Mouse (Mus musculus) ES-E14 (cell line): ENCODE results near the gene Gbp7. TPM values are rescaled to one million over a fixed set of nuclear protein-coding genes. Genes with fewer than 3 reads are reported as not detected.

Source experiments
- DNase-seq: peaks from one replicate; pipeline ENCODE4 v3.0.0-alpha.2; 2013; ENCODE audit warnings: low read depth, low spot score
- H3K27ac ChIP-seq: 2 replicates; pipeline ENCODE4 v1.5.1; 2012; ENCODE audit warnings: low read depth, mild to moderate bottlenecking, low read length, moderate library complexity, mixed read lengths; ENCODE audit not compliant: poor library complexity, insufficient read depth, severe bottlenecking
- H3K36me3 ChIP-seq: 2 replicates; pipeline ENCODE4 v1.6.1; 2012; ENCODE audit warnings: mild to moderate bottlenecking, low read length, moderate library complexity, mixed read lengths; ENCODE audit not compliant: control insufficient read depth, poor library complexity, insufficient read depth, severe bottlenecking
- H3K4me1 ChIP-seq, 2 experiments: fragments of 150-350 bp in 1 of 2; sonication (generic) in 1 of 2; 2 replicates each; pipeline ENCODE4 v1.6.1; 2012; ENCODE audit warnings: low read length in 2 of 2, mild to moderate bottlenecking in 1 of 2, mixed read lengths in 1 of 2; ENCODE audit not compliant: control insufficient read depth in 2 of 2, insufficient read depth in 2 of 2, poor library complexity in 1 of 2
- H3K4me3 ChIP-seq, 2 experiments: fragments of 150-350 bp in 1 of 2; sonication (generic) in 1 of 2; 2 replicates each; pipeline ENCODE4 v1.5.1; 2012; ENCODE audit warnings: low read length in 2 of 2, low read depth in 1 of 2, mild to moderate bottlenecking in 1 of 2, mixed read lengths in 1 of 2; ENCODE audit not compliant: insufficient read depth in 1 of 2, poor library complexity in 1 of 2, severe bottlenecking in 1 of 2
- H3K9ac ChIP-seq: 2 replicates; pipeline ENCODE4 v1.6.1; 2012; ENCODE audit warnings: low read depth, mild to moderate bottlenecking, low read length, mixed read lengths; ENCODE audit not compliant: poor library complexity, insufficient read depth, severe bottlenecking
- H3K9me3 ChIP-seq: fragments of 150-350 bp; sonication (generic); 2 replicates; pipeline ENCODE4 v1.6.1; 2012; ENCODE audit warnings: low read depth, mild to moderate bottlenecking, low read length; ENCODE audit not compliant: control insufficient read depth, insufficient read depth
- CHD2 ChIP-seq: IDR thresholded peaks from 2 replicates; pipeline ENCODE4 v1.6.1; 2014; ENCODE audit warnings: mild to moderate bottlenecking, low read depth, low read length, inconsistent platforms
- HCFC1 ChIP-seq: IDR thresholded peaks from 2 replicates; pipeline ENCODE4 v1.6.1; 2012; ENCODE audit warnings: low read length, inconsistent platforms, borderline replicate concordance; ENCODE audit not compliant: insufficient read depth
- MAFK ChIP-seq: IDR thresholded peaks from 2 replicates; pipeline ENCODE4 v1.6.1; 2014; ENCODE audit warnings: mild to moderate bottlenecking, low read depth, low read length, inconsistent platforms; ENCODE audit not compliant: insufficient read depth
- ZC3H11A ChIP-seq: IDR thresholded peaks from 2 replicates; pipeline ENCODE4 v1.6.1; 2012; ENCODE audit warnings: low read depth, mild to moderate bottlenecking, inconsistent platforms, low read length, borderline replicate concordance
- ZNF384 ChIP-seq: IDR thresholded peaks from 2 replicates; pipeline ENCODE4 v1.6.1; 2012; ENCODE audit warnings: low read depth, low read length, inconsistent platforms
- in situ Hi-C, 2 experiments: fragments of 600-800 bp; cut with MboI; formaldehyde crosslinking; loops; one replicate each; pipeline ENCODE4 v1.15.1; 2025; ENCODE audit warnings: low sequenced_read_pairs in 2 of 2, inconsistent platforms in 1 of 2; ENCODE audit not compliant: unreplicated experiment in 2 of 2
- total RNA-seq: library from RNA; depleted of rRNA; stranded (reverse); fragments of 300-350 nt; gene quantifications from 2 replicates; pipeline ENCODE4 v1.2.3, GENCODE M21; 2012; rRNA removed

Gbp7 gene
- 0.79 and 0.94 TPM in 2 replicates for total RNA-seq

DNA sequence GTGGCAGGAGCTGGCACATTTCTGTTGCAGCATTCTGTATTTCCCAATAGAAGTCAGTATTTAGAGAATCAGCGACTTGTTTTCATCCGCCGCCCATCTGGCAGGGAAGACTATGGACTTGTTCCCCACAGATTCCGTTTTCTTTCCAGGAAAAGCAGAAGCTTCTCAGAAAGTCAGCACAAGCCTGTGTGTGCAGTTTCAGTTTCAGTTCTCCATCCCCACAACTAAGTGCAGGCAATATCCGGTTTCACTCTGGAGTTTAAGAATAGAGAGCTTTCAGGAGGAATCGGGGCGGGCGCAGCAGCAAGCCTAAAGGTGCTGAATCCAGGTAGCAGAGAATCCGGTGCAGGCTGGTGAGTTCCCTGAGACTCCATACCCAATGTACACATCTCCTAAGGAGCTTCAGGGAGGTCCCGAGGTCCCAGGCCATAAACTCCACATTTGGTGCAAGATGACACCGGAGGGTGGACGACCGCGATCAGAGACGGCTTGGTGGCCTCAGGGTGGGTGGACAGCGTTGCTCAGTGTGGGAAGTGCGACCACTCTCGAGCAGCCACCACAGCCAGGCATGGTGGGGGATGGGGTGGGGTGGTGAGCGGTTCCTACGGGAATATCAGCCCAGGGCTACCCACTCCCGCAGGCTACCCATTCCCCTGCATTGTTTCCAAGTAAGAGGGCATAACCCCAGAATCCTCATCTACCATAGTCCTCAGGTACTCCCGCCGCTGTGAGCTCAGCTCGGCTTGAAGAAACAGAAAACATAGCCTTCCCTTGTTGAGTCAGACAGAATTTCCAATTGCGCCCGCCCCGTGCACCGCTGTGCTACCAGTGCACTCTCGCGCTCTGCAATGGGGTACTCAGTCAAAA, at the start of gene Gbp7:
TSS of gene Gbp7 (plus strand) at position 256 of the 867 bp plus-strand sequence.
- Histone ChIP-seq H3K36me3 (no peaks in the 10 kb centered on the region), H3K4me1 (no peaks in the 10 kb centered on the region), H3K9ac (peak within 1 kb of the TSS; percentile 38; the same call in 1 of the 2 replicates), H3K9me3 (no peaks in the 10 kb centered on the region), H3K4me3 (peak within 1 kb of the TSS; percentile 54 to 63), H3K27ac (no peak within 1 kb of the TSS)
- no peak for TF ChIP-seq ZNF384
- no peak for TF ChIP-seq CHD2
- no peak for TF ChIP-seq ZC3H11A
- TF ChIP-seq MAFK, result no peak
- no peak for TF ChIP-seq HCFC1
- in situ Hi-C loops, result no loop called here
- peak; percentile 37 for DNase-seq

DNA sequence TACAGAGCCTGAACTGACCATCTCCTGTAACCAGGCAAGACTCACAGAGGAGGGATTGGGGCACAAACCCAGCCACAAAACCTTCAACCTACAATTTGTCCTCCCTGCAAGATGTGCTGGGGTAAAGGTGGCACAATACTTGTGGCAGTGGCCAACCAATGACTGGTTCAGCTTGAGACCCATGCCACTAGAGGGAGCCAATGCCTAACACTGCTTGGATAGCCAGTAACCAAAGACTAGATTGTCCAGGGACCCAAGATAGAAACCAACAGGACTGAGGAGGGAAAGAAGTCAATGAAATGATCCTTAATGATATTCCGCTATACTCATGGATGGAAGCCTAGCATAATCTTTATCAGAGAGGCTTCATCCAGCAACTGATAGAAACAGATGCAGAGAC, 39.7 kb upstream of the Gbp7 start:
- no peak overlapping the region for H3K9ac ChIP-seq
- H3K4me1 ChIP-seq, result peaks cover 0 to 4% of the 10 kb centered on the region in 2 experiments; a peak in 1 of 4 replicates
- in situ Hi-C loops, result loop anchor here (10.0 to 25.0 kb wide), 3 partner anchors 214 to 254 kb away; partner anchors contain the start of gene Kyat3 (in 2 of the 2)
- no peak overlapping the region for H3K4me3 ChIP-seq
- no peaks in the 10 kb centered on the region for H3K9me3 ChIP-seq
- no peak overlapping the region for H3K27ac ChIP-seq
- peak; percentile 60 for DNase-seq
- H3K36me3 ChIP-seq, result no peaks in the 10 kb centered on the region
- TF ChIP-seq ZC3H11A, result peak; percentile 36; the same call in 1 of the 2 replicates
- no peak for TF ChIP-seq HCFC1

DNA sequence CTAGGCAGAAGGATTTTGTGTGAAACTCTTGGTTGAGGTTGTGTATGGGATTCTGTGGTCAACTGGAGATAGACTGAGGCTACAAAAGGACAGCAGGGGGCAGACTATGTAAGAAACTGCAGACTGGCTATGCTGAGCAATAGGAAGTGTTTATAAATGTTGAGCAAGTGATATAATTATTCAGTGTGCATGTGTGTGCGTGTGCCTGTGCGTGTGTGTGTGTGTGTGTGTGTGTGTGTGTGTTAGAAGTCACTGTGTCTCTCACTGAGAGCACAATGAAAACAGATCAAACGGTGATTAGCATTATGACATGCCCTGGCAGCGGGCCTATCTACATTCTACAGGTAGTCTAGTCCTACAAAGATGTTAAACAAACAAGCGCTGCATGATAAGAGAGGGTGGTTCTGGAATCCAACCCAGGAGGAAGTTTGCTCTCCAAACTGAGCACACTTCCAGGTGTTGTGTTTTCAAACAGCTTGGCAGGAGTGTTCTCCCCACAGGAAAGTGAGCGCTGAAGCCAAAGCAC, 36.5 kb upstream of the Gbp7 start, which contains the start of gene Gbp5:
TSS of gene Gbp5 (plus strand) at position 443 of the 526 bp plus-strand sequence.
- Histone ChIP-seq H3K4me1 (peaks cover 0 to 4% of the 10 kb centered on the region in 2 experiments; a peak in 1 of 4 replicates), H3K36me3 (no peaks in the 10 kb centered on the region), H3K4me3 (no peak within 1 kb of the TSS), H3K9me3 (no peaks in the 10 kb centered on the region), H3K9ac (no peak within 1 kb of the TSS), H3K27ac (no peak within 1 kb of the TSS)
- in situ Hi-C loops, result loop anchor here (10.0 to 25.0 kb wide), 3 partner anchors 211 to 251 kb away; partner anchors contain the start of gene Kyat3 (in 2 of the 2)
- TF ChIP-seq CHD2, result no peak
- TF ChIP-seq ZNF384, result no peak
- TF ChIP-seq ZC3H11A, result no peak
- no peak for TF ChIP-seq HCFC1
- TF ChIP-seq MAFK, result no peak
- peak; percentile 34 for DNase-seq

DNA sequence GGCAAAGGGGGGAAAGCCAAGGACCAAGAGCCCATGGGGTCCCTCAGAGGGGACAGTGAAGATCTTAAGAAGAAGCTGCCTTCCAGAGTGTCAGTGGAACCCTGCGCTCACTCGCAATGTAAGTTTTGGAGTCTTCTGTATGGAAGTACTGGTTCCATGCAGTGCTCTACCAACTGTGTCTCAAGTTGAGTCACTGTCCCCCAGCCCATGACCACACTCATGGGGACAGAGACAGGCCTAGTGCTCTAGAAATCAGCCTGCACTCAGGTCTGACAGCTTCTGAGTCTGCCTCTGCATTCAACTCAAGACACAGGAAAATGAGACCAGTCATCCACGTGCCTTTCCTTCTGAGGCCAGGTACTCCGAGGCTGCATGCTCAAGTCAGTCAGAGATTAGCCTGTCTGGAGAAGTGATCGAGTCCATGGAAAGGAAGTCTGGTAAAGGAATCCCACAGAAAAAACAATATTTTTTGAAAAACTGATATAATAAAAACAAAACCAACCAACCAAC, 34.9 kb upstream of the Gbp7 start:
- H3K4me1 ChIP-seq, result peaks cover 0 to 4% of the 10 kb centered on the region in 2 experiments; a peak in 1 of 4 replicates
- H3K9me3 ChIP-seq, result no peaks in the 10 kb centered on the region
- no peak overlapping the region for H3K9ac ChIP-seq
- no peak overlapping the region for H3K4me3 ChIP-seq
- in situ Hi-C loops, result loop anchor here (10.0 to 25.0 kb wide), 3 partner anchors 210 to 250 kb away; partner anchors contain the start of gene Kyat3 (in 2 of the 2)
- TF ChIP-seq CHD2 (no peak), HCFC1 (no peak), ZC3H11A (no peak), MAFK (no peak), ZNF384 (no peak)
- DNase-seq, result no peak
- no peaks in the 10 kb centered on the region for H3K36me3 ChIP-seq
- H3K27ac ChIP-seq, result no peak overlapping the region
